Mouse (Mus musculus) lung, embryonic 14.5 days (tissue): ENCODE results near the gene Mmp17. TPM values are rescaled to one million over a fixed set of nuclear protein-coding genes. Genes with fewer than 3 reads are reported as not detected.
"Not testable (repeated sequence)": the region's sequence is repeated elsewhere in the genome, so short reads cannot be mapped to it uniquely, and the experiment has no call there.

Source experiments
- ATAC-seq: fragments of 200-750 bp; cut with Nextera tagmentation; 2 replicates; pipeline ENCODE4 v1.8.0; 2017; ENCODE audit warnings: mild to moderate bottlenecking, moderate TSS enrichment, moderate library complexity; ENCODE audit not compliant: insufficient read depth
- DNase-seq: peaks from one replicate; pipeline ENCODE4 v3.0.0-alpha.2; 2015
- H3K27ac ChIP-seq: fragments of 300-500 bp; sonication (generic); 2 replicates; pipeline ENCODE4 v1.5.1; 2014; ENCODE audit warnings: low read depth, mild to moderate bottlenecking, moderate library complexity
- H3K27me3 ChIP-seq: fragments of 300-500 bp; sonication (generic); 2 replicates; pipeline ENCODE4 v1.6.1; 2014; ENCODE audit warnings: low read length, control low read depth; ENCODE audit not compliant: insufficient read depth
- H3K36me3 ChIP-seq: fragments of 300-500 bp; sonication (generic); 2 replicates; pipeline ENCODE4 v1.6.1; 2014; ENCODE audit warnings: control low read depth; ENCODE audit not compliant: insufficient read depth
- H3K4me1 ChIP-seq: fragments of 300-500 bp; sonication (generic); 2 replicates; pipeline ENCODE4 v1.6.1; 2014; ENCODE audit warnings: antibody characterized with exemption, control low read depth; ENCODE audit not compliant: insufficient read depth
- H3K4me2 ChIP-seq: fragments of 300-500 bp; sonication (generic); 2 replicates; pipeline ENCODE4 v1.6.1; 2014; ENCODE audit warnings: mild to moderate bottlenecking
- H3K4me3 ChIP-seq: fragments of 300-500 bp; sonication (generic); 2 replicates; pipeline ENCODE4 v1.5.1; 2014; ENCODE audit warnings: low read depth, low read length
- H3K9ac ChIP-seq: fragments of 300-500 bp; sonication (generic); 2 replicates; pipeline ENCODE4 v1.6.1; 2014
- H3K9me3 ChIP-seq: fragments of 300-500 bp; sonication (generic); 2 replicates; pipeline ENCODE4 v1.6.1; 2016; ENCODE audit warnings: low read depth, low read length, control low read depth
- CTCF ChIP-seq: IDR thresholded peaks from 2 replicates; pipeline ENCODE4 v1.5.1; 2016; ENCODE audit warnings: antibody characterized with exemption, low read depth
- WGBS: fragments of 180-500 bp; shearing (Covaris S2); extraction: QIAGEN DNeasy Blood & Tissue Kit; methylation state at CpG from one replicate; pipeline ENCODE4 v1.1.7; 2014; 5-methylcytosine and 5-hydroxymethylcytosine counted together
- polyA plus RNA-seq: library from polyadenylated mRNA; unstranded; fragments of >200 nt; fragmentation: Nextera tagmentation; extraction: Ambion mirVana; gene quantifications from 2 replicates; pipeline ENCODE4 v1.2.1, GENCODE M21; 2014

The Mmp17 gene
- polyA plus RNA-seq, 1 experiment from 2014 or later, result 1.5 TPM

DNA sequence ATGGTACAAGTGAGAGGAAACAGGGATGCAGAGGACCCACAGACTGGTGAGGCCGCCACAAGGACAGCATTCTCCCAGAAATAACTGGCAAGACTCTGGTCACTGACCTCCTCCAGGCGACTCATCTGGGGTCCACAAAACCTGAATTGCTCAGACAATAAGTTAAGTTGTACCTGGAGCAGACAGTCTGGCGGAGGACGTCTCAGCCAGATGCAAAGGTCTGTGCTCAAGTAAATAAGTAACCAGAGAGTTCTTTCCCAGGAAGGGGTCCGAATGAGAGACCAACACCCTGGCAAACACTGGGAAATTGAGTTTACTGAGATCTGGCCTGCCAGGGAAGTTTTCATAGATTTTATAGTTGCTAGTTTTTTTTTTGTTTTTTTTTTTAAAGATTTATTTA, 37.4 kb downstream of the Mmp17 start:
- no peak overlapping the region for H3K27ac ChIP-seq
- no peaks in the 10 kb centered on the region for H3K4me1 ChIP-seq
- H3K4me2 ChIP-seq, result no peak overlapping the region
- H3K9ac ChIP-seq, result no peak overlapping the region
- no peaks in the 10 kb centered on the region for H3K36me3 ChIP-seq
- no peaks in the 10 kb centered on the region for H3K27me3 ChIP-seq
- no peak for TF ChIP-seq CTCF
- no peak overlapping the region for H3K4me3 ChIP-seq
- no peaks in the 10 kb centered on the region for H3K9me3 ChIP-seq
- 66% methylated on average over 5 of the region's 5 CpGs for WGBS
- DNase-seq, result no peak
- ATAC-seq, result no peak

- H3K36me3 ChIP-seq, result no peaks in the 10 kb centered on the region
- ATAC-seq (no peak), DNase-seq (no peak)
- no peak for TF ChIP-seq CTCF
- H3K27ac ChIP-seq, result no peak overlapping the region
- no peaks in the 10 kb centered on the region for H3K27me3 ChIP-seq
- no peak overlapping the region for H3K4me2 ChIP-seq
- no peak overlapping the region for H3K9ac ChIP-seq
- WGBS, result 81% methylated on average over 6 of the region's 6 CpGs
- no peak overlapping the region for H3K4me3 ChIP-seq
- H3K9me3 ChIP-seq, result no peaks in the 10 kb centered on the region
- no peaks in the 10 kb centered on the region for H3K4me1 ChIP-seq
These were observed 42.1 kb downstream of the Mmp17 start for GRCm38 (mm10) chr5:129626099-129626498.

DNA sequence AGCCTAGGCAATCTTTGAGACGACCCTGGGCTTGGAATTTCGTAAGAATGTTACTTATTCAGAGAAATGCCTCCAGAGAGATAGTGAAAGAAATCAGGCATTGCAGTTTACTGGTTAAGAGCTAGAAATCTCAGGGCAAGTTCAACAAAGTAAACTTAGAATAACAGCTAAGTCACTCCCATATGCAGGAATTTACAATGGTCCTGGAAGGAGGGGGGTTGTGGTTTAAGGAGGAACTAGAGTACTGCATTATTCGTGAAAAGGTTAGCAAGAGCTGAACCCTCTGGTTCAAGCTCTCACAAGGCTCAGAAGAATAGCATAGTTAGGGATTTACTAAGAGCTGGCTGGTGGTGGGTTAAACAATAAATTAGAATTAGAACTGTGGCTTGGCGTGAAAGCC, 42.6 kb downstream of the Mmp17 start:
- not testable (repeated sequence) for DNase-seq, H3K27ac ChIP-seq, H3K4me3 ChIP-seq, H3K4me1 ChIP-seq, H3K9ac ChIP-seq, ATAC-seq, H3K36me3 ChIP-seq, H3K4me2 ChIP-seq, H3K9me3 ChIP-seq, H3K27me3 ChIP-seq
- 74% methylated on average over 4 of the region's 4 CpGs for WGBS

DNA sequence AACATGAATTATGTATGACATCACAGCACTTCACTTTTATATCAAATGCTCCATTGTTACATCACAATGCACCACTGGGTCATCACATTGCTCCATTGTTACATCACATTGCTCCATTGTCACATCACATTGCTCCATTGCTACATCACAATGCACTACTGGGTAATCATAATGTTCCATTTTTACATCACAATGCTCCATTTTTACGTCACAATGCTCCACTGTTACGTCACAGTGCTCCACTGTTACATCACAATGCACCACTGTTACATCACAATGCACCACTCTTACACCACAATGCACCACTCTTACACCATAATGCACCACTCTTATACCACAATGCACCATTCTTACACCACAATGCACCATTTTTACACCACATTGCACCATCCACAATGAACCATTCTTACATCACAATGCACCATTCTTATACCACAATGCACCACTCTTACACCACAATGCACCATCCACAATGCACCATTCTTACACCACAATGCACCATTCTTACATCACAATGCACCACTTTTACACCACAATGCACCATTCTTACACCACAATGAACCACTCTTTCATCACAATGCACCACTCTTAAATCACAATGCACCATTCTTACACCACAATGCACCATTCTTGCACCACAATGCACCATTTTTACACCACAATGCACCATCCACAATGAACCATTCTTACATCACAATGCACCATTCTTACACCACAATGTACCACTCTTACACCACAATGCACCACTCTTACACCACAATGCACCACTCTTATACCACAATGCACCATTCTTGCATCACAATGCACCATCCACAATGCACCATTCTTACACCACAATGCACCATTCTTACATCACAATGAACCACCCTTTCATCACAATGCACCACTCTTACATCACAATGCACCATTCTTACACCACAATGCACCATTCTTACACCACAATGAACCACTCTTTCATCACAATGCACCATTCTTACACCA, 48.6 kb downstream of the Mmp17 start:
- H3K4me1 ChIP-seq, H3K36me3 ChIP-seq, H3K4me3 ChIP-seq, H3K9ac ChIP-seq, H3K9me3 ChIP-seq, H3K27me3 ChIP-seq, H3K27ac ChIP-seq, DNase-seq, H3K4me2 ChIP-seq, ATAC-seq: not testable (repeated sequence)
- 85% methylated on average over 2 of the region's 2 CpGs for WGBS

DNA sequence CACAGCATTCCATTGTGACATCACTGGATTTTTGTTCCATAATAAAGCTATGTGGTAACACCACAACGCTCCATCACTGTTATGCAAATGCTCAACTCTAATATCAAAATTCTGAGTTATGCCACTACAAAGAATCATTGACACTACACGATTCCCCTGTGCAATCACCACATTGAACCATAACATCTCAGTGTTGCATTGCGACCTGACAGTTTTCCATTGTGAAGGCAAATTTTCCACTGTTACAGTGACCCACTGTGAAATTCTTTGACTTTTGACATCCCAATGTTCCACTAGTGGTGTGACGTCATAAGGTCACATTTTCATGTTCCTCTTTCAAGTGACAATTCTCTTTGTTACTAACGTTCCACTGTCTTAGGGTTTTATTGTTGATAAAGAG, 66.9 kb downstream of the Mmp17 start:
- no peaks in the 10 kb centered on the region for H3K27me3 ChIP-seq
- no peak for DNase-seq
- no peaks in the 10 kb centered on the region for H3K4me1 ChIP-seq
- H3K36me3 ChIP-seq, result peaks cover 6% of the 10 kb centered on the region; the same call in 1 of the 2 replicates
- H3K27ac ChIP-seq, result no peak overlapping the region
- H3K9ac ChIP-seq, result no peak overlapping the region
- H3K9me3 ChIP-seq, result no peaks in the 10 kb centered on the region
- no peak overlapping the region for H3K4me3 ChIP-seq
- no peak overlapping the region for H3K4me2 ChIP-seq
- ATAC-seq, result no peak
- no peak for TF ChIP-seq CTCF
- 92% methylated on average over 5 of the region's 5 CpGs for WGBS

GRCm38 (mm10) chr5:129657016-129657415, 73.0 kb downstream of the Mmp17 start:
- H3K4me3 ChIP-seq, result no peak overlapping the region
- DNase-seq (no peak), ATAC-seq (no peak)
- peaks cover 50% of the 10 kb centered on the region for H3K36me3 ChIP-seq
- H3K9me3 ChIP-seq, result no peaks in the 10 kb centered on the region
- H3K27ac ChIP-seq, result no peak overlapping the region
- WGBS, result 95% methylated on average over 10 of the region's 10 CpGs
- no peaks in the 10 kb centered on the region for H3K4me1 ChIP-seq
- H3K4me2 ChIP-seq, result no peak overlapping the region
- no peaks in the 10 kb centered on the region for H3K27me3 ChIP-seq
- H3K9ac ChIP-seq, result no peak overlapping the region
- TF ChIP-seq CTCF, result no peak

DNA sequence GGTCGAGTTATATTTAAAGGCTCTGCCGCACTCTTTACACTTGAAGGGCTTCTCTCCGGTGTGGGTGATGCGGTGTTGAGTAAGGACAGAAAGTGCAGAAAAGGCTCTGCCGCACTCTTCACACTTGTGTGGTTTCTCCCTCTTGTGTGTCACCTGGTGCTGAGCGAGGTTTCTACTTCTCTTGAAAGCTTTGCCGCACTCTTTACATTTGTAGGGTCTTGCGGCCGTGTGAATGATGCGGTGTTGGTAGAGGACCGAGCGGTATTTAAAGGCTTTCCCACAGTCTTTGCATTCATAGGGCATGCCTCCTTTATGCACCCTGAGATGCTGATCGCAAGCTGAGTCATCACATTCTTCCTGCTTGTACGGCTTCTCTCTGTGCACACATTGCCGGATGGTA, 74.0 kb downstream of the Mmp17 start:
- Histone ChIP-seq H3K27ac (no peak overlapping the region), H3K9me3 (no peaks in the 10 kb centered on the region), H3K36me3 (peaks cover 50% of the 10 kb centered on the region), H3K4me1 (no peaks in the 10 kb centered on the region), H3K27me3 (no peaks in the 10 kb centered on the region), H3K9ac (no peak overlapping the region), H3K4me2 (no peak overlapping the region), H3K4me3 (no peak overlapping the region)
- ATAC-seq (no peak), DNase-seq (no peak)
- WGBS, result 93% methylated on average over 15 of the region's 15 CpGs
- no peak for TF ChIP-seq CTCF

Other genes starting within 250 kb of the Mmp17 start
- 52.4 and 57.3 TPM in 2 replicates for gene Sfswap, start 82.9 kb upstream of the Mmp17 start, polyA plus RNA-seq
- 5.3 and 6.3 TPM in 2 replicates for gene Zfp11, start 85.9 kb downstream of the Mmp17 start, polyA plus RNA-seq
- gene Sept14, start 124.3 kb downstream of the Mmp17 start, polyA plus RNA-seq, result not detected in 2 replicates
- 187 and 196 TPM in 2 replicates for gene Mrps17, start 131.3 kb downstream of the Mmp17 start, polyA plus RNA-seq
- gene Nipsnap2, start 140.9 kb downstream of the Mmp17 start, polyA plus RNA-seq, result 82.2 and 86.2 TPM in 2 replicates
- gene Psph, start 203.3 kb downstream of the Mmp17 start, polyA plus RNA-seq, result 31.4 and 33.6 TPM in 2 replicates